Mouse (Mus musculus): ENCODE data around the gene Gtf2f2. TPM values are rescaled to one million over a fixed set of nuclear protein-coding genes. Genes with fewer than 3 reads are reported as not detected.

Gtf2f2 gene
- total and polyA plus RNA-seq, 2 experiments from 2014 or later: 41.5 to 47.6 TPM

DNA sequence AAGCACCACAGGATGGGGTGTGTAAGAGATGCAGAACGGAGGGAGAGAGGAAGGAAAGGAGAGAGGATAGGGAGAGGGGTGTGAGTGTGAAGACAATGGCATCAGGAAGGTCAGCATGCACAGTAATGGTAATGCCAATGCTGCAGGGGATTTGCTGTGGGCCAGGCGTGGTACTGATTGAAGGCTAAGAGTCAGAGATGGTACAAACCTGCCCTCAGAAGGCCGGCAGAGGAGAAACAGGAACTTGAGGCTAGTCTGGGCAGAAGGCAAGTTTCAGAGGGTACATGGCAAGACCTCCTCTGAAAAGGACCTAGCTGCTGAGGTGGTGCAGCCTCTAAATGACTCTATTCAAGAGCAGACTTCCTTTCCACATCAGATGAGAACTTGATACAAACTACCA, 105.7 kb downstream of the Gtf2f2 start:
- H3K36me3 ChIP-seq (ENCODE audit: insufficient read depth): peaks cover 5% of the 10 kb centered on the region
- TF ChIP-seq CTCF (IDR thresholded peaks at IDR 0.05; ENCODE audit: low read depth): no peak
- no peak overlapping the region for H3K9ac ChIP-seq
- DNase-seq (no peak), ATAC-seq (no peak)
- H3K4me2 ChIP-seq (ENCODE audit: low read depth): no peak overlapping the region
- no peaks in the 10 kb centered on the region for H3K9me3 ChIP-seq (ENCODE audit: low read length)
- H3K4me3 ChIP-seq (ENCODE audit: low read depth, low read length): no peak overlapping the region
- no peak overlapping the region for H3K27ac ChIP-seq (ENCODE audit: low read depth, low read length)
- 95% methylated on average over 3 of the region's 3 CpGs for WGBS
- H3K27me3 ChIP-seq (ENCODE audit: insufficient read depth, low read length): no peaks in the 10 kb centered on the region
- peaks cover 8% of the 10 kb centered on the region for H3K4me1 ChIP-seq (ENCODE audit: insufficient read depth)

DNA sequence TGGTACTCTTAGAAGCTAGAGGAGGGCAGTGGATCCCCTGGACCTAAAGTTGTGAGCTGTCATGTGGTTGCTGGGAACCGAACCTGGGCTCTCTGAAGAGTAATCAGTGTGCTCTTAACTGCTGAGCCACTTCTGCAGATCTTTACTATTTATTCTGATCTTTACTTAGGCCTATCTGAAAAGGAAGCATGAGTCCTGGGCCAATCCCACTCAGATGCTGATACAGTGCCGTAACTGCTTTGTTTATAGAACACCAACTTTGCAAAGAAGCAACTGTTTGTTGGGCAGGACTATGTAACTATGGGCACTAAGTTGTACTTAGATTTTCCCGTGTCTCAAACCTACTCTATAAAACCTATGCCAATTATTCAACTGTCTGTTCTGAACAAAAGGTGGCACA, 107.5 kb downstream of the Gtf2f2 start:
- no peaks in the 10 kb centered on the region for H3K9me3 ChIP-seq (ENCODE audit: low read length)
- DNase-seq: no peak
- TF ChIP-seq CTCF (IDR thresholded peaks at IDR 0.05; ENCODE audit: low read depth): no peak
- ATAC-seq: no peak
- H3K27me3 ChIP-seq (ENCODE audit: insufficient read depth, low read length): no peaks in the 10 kb centered on the region
- 83% methylated on average over 3 of the region's 3 CpGs for WGBS
- H3K4me3 ChIP-seq (ENCODE audit: low read depth, low read length): no peak overlapping the region
- no peak overlapping the region for H3K27ac ChIP-seq (ENCODE audit: low read depth, low read length)
- H3K9ac ChIP-seq: no peak overlapping the region
- no peak overlapping the region for H3K4me2 ChIP-seq (ENCODE audit: low read depth)
- H3K36me3 ChIP-seq (ENCODE audit: insufficient read depth): peaks cover 5% of the 10 kb centered on the region
- H3K4me1 ChIP-seq (ENCODE audit: insufficient read depth): peaks cover 8% of the 10 kb centered on the region

DNA sequence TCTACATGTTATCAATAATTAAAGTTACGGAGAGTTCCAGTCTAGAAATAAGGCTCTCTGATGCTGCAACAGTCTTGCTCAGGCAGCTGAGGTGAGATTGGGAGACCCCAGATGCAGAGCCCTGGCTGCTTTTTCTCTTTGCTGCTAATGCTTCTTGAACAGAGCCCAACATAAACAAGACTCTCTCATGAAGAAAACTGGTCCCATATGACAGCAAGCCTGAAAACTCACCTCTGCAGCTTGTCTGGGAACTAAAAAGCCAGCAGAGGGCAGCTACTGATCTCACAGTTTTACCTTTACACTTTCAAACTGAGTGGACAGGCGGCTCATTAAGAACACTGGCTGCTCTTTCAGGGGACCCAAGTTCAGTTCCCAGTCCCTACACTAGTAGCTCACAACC, 108.7 kb downstream of the Gtf2f2 start:
- Histone ChIP-seq H3K4me2 (ENCODE audit: low read depth) (no peak overlapping the region), H3K27ac (ENCODE audit: low read depth, low read length) (no peak overlapping the region), H3K9me3 (ENCODE audit: low read length) (no peaks in the 10 kb centered on the region), H3K4me3 (ENCODE audit: low read depth, low read length) (no peak overlapping the region), H3K27me3 (ENCODE audit: insufficient read depth, low read length) (no peaks in the 10 kb centered on the region), H3K36me3 (ENCODE audit: insufficient read depth) (peaks cover 8% of the 10 kb centered on the region), H3K9ac (no peak overlapping the region), H3K4me1 (ENCODE audit: insufficient read depth) (peaks cover 8% of the 10 kb centered on the region)
- WGBS: 86% methylated on average over 2 of the region's 2 CpGs
- no peak for DNase-seq
- no peak for TF ChIP-seq CTCF (IDR thresholded peaks at IDR 0.05; ENCODE audit: low read depth)
- no peak for ATAC-seq

DNA sequence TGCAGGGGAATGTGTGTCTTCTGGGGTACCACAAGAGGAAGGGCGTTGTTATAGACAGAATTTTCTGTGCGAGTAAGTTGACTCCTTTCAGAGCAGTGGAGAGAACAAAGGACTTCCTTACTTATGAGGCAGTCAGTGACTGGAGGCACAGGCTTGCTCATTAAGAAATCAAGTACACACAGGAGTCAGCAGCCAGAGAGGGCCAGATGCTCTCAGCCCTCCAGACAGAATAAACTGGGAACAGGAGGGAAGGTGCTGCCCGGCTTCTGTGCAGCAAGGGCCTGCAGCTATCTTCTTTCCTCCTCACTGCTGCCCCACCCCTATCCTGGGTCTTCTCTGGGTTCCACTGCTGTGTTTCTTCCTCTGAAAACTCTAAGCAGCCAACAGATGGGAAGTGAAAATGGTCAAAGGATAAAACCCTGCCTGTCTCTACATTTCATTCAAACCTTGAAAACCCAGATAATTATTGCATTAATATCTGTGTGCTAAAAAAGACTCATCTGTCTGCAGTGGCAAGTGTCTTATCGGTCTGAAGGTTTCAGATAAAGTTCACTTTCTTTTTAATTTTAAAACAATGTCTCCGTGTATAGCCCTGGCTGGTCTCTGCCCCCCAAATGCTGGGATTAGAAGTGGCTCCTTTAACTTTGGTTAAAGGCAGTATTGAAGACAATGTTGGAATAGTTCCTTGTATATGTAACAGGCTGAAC, 109.7 kb downstream of the Gtf2f2 start:
- ATAC-seq (peak; percentile 80), DNase-seq (no peak)
- Histone ChIP-seq H3K4me3 (ENCODE audit: low read depth, low read length) (no peak overlapping the region), H3K27me3 (ENCODE audit: insufficient read depth, low read length) (no peaks in the 10 kb centered on the region), H3K4me2 (ENCODE audit: low read depth) (no peak overlapping the region), H3K27ac (ENCODE audit: low read depth, low read length) (peak overlapping the region; percentile 75), H3K9ac (peak overlapping the region; percentile 28; the same call in 1 of the 2 replicates), H3K9me3 (ENCODE audit: low read length) (no peaks in the 10 kb centered on the region), H3K36me3 (ENCODE audit: insufficient read depth) (peaks cover 9% of the 10 kb centered on the region), H3K4me1 (ENCODE audit: insufficient read depth) (peaks cover 8% of the 10 kb centered on the region)
- WGBS: 35% methylated on average over 5 of the region's 5 CpGs
- no peak for TF ChIP-seq CTCF (IDR thresholded peaks at IDR 0.05; ENCODE audit: low read depth)

DNA sequence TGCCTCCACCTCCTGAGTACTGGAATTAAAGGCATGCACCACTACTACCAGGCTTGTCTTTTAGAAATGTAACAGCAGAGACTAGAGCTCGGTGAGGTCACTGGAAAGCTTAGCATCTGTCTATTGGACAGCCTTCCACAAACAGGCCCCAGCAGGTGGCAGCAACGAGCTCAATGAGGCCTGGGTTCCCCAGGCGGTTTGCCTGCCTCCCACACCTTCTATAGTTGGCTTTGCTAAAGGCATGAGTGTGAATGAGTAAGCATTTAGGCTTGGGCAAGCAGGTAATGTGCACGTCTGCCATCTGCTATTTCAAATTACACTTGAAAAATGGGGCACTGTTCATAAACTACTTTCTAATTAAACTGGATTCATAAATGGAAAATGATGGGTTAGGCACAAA, 111.1 kb downstream of the Gtf2f2 start:
- peaks cover 4% of the 10 kb centered on the region; the same call in 1 of the 2 replicates for H3K36me3 ChIP-seq (ENCODE audit: insufficient read depth)
- peak; percentile 85 for DNase-seq
- peaks cover 8% of the 10 kb centered on the region for H3K4me1 ChIP-seq (ENCODE audit: insufficient read depth)
- no peak overlapping the region for H3K27ac ChIP-seq (ENCODE audit: low read depth, low read length)
- H3K27me3 ChIP-seq (ENCODE audit: insufficient read depth, low read length): no peaks in the 10 kb centered on the region
- no peaks in the 10 kb centered on the region for H3K9me3 ChIP-seq (ENCODE audit: low read length)
- peak; percentile 81 for TF ChIP-seq CTCF (IDR thresholded peaks at IDR 0.05; ENCODE audit: low read depth)
- no peak overlapping the region for H3K4me2 ChIP-seq (ENCODE audit: low read depth)
- H3K9ac ChIP-seq: no peak overlapping the region
- 9% methylated on average over 4 of the region's 4 CpGs for WGBS
- H3K4me3 ChIP-seq (ENCODE audit: low read depth, low read length): no peak overlapping the region
- peak; percentile 77 for ATAC-seq

DNA sequence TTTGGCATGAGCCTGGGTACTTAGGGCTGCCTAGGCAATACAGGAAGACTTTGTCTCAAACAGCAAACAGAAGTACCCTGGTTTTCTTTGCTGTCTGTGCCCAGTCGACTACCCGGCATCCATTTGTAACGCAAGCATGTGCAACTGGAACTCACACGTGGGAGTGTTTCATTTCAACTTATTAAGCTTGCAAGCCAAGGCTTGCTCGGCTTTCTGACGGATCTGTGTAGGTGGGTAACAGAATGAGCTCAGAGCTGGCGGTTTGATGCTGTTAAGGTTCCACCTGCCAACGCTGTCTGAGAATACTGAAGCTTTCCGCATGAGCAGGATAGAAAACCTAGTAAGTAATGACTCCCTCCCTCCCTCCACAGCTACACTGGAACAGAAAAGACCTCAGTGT, 118.5 kb downstream of the Gtf2f2 start:
- Histone ChIP-seq H3K9me3 (ENCODE audit: low read length) (no peaks in the 10 kb centered on the region), H3K4me2 (ENCODE audit: low read depth) (no peak overlapping the region), H3K4me3 (ENCODE audit: low read depth, low read length) (no peak overlapping the region), H3K4me1 (ENCODE audit: insufficient read depth) (no peaks in the 10 kb centered on the region), H3K36me3 (ENCODE audit: insufficient read depth) (peaks cover 2% of the 10 kb centered on the region; the same call in 1 of the 2 replicates), H3K9ac (no peak overlapping the region), H3K27me3 (ENCODE audit: insufficient read depth, low read length) (no peaks in the 10 kb centered on the region), H3K27ac (ENCODE audit: low read depth, low read length) (peak overlapping the region; percentile 45)
- 66% methylated on average over 9 of the region's 9 CpGs for WGBS
- DNase-seq: peak; percentile 69
- peak; percentile 78 for ATAC-seq
- no peak for TF ChIP-seq CTCF (IDR thresholded peaks at IDR 0.05; ENCODE audit: low read depth)

DNA sequence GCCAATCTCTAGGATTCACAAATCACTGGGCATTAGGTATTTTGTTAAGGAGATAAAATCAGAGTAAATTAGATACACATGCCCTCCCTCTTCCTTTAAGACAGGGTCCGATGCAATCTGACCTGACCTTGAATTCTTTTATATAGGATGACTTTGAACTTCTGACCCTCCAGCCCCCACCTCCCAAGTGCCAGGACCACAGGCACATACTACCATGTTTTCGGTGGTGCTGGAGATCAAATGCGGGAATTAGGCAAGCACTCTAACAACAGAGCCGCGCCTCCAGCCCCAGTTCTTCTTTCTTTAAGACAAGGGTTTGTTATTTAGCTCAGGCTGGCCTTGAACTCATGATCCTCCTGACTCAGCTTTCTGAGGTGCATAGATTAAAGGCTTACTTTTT, 126.8 kb downstream of the Gtf2f2 start:
- no peak overlapping the region for H3K9ac ChIP-seq
- H3K4me1 ChIP-seq (ENCODE audit: insufficient read depth): no peaks in the 10 kb centered on the region
- TF ChIP-seq CTCF (IDR thresholded peaks at IDR 0.05; ENCODE audit: low read depth): no peak
- no peak for DNase-seq
- H3K36me3 ChIP-seq (ENCODE audit: insufficient read depth): no peaks in the 10 kb centered on the region
- no peak overlapping the region for H3K27ac ChIP-seq (ENCODE audit: low read depth, low read length)
- 78% methylated on average over 5 of the region's 5 CpGs for WGBS
- no peaks in the 10 kb centered on the region for H3K9me3 ChIP-seq (ENCODE audit: low read length)
- ATAC-seq: no peak
- no peaks in the 10 kb centered on the region for H3K27me3 ChIP-seq (ENCODE audit: insufficient read depth, low read length)
- no peak overlapping the region for H3K4me2 ChIP-seq (ENCODE audit: low read depth)
- H3K4me3 ChIP-seq (ENCODE audit: low read depth, low read length): no peak overlapping the region

All from forebrain, postnatal 0 days (tissue).